Mouse (Mus musculus) heart, postnatal 0 days (tissue): Measurements from ENCODE around the gene Dnajc10. TPM values are rescaled to one million over a fixed set of nuclear protein-coding genes. Genes with fewer than 3 reads are reported as not detected.

Experiments
- ATAC-seq: fragments of 200-750 bp; cut with Nextera tagmentation; 2 replicates; pipeline ENCODE4 v1.8.0; 2017; ENCODE audit warnings: low read depth, moderate number of reproducible peaks, moderate library complexity; ENCODE audit not compliant: insufficient read depth
- DNase-seq: peaks from one replicate; pipeline ENCODE4 v3.0.0-alpha.2; 2016; ENCODE audit warnings: low spot score
- H3K27ac ChIP-seq: fragments of 300-500 bp; sonication (generic); 2 replicates; pipeline ENCODE4 v1.5.1; 2014; ENCODE audit warnings: low read depth, mild to moderate bottlenecking
- H3K27me3 ChIP-seq: fragments of 300-500 bp; sonication (generic); 2 replicates; pipeline ENCODE4 v1.6.1; 2014; ENCODE audit warnings: low read length, mixed read lengths; ENCODE audit not compliant: control insufficient read depth, insufficient read depth
- H3K36me3 ChIP-seq: fragments of 300-500 bp; sonication (generic); replicated peaks from 2 replicates; pipeline ENCODE4 v1.6.1; 2014; ENCODE audit warnings: low read length, mixed read lengths; ENCODE audit not compliant: control insufficient read depth, insufficient read depth
- H3K4me1 ChIP-seq: fragments of 300-500 bp; sonication (generic); 2 replicates; pipeline ENCODE4 v1.6.1; 2014; ENCODE audit warnings: antibody characterized with exemption; ENCODE audit not compliant: control insufficient read depth, insufficient read depth
- H3K4me2 ChIP-seq: fragments of 300-500 bp; sonication (generic); 2 replicates; pipeline ENCODE4 v1.6.1; 2014; ENCODE audit warnings: low read depth, mild to moderate bottlenecking, low read length, moderate library complexity
- H3K4me3 ChIP-seq: fragments of 300-500 bp; sonication (generic); 2 replicates; pipeline ENCODE4 v1.5.1; 2014; ENCODE audit warnings: low read depth, low read length
- H3K9ac ChIP-seq: fragments of 300-500 bp; sonication (generic); replicated peaks from 2 replicates; pipeline ENCODE4 v1.6.1; 2014; ENCODE audit warnings: low read depth, low read length, mixed read lengths
- H3K9me3 ChIP-seq: fragments of 300-500 bp; sonication (generic); replicated peaks from 2 replicates; pipeline ENCODE4 v1.6.1; 2016; ENCODE audit warnings: low read length; ENCODE audit not compliant: control insufficient read depth
- CTCF ChIP-seq: IDR thresholded peaks from 2 replicates; pipeline ENCODE4 v1.5.1; 2016; ENCODE audit warnings: antibody characterized with exemption, control low read depth, low read depth
- EP300 ChIP-seq: IDR thresholded peaks from 2 replicates; pipeline ENCODE4 v1.6.1; 2016; ENCODE audit warnings: antibody characterized with exemption, low read depth
- WGBS: fragments of 180-500 bp; shearing (Covaris S2); extraction: QIAGEN DNeasy Blood & Tissue Kit; methylation state at CpG from one replicate; pipeline ENCODE4 v1.1.7; 2014; 5-methylcytosine and 5-hydroxymethylcytosine counted together
- polyA plus RNA-seq: library from polyadenylated mRNA; unstranded; fragments of >200 nt; fragmentation: Nextera tagmentation; extraction: Ambion mirVana; gene quantifications from 2 replicates; pipeline ENCODE4 v1.2.1, GENCODE M21; 2015
- total RNA-seq: library from RNA; depleted of rRNA; stranded (reverse); fragments of >200 nt; gene quantifications from 2 replicates; pipeline ENCODE4 v1.2.3, GENCODE M21; 2014; ENCODE audit warnings: low replicate concordance; rRNA removed

Dnajc10 gene
- total and polyA plus RNA-seq, 2 experiments from 2014 or later: 30.8 to 45.2 TPM

DNA sequence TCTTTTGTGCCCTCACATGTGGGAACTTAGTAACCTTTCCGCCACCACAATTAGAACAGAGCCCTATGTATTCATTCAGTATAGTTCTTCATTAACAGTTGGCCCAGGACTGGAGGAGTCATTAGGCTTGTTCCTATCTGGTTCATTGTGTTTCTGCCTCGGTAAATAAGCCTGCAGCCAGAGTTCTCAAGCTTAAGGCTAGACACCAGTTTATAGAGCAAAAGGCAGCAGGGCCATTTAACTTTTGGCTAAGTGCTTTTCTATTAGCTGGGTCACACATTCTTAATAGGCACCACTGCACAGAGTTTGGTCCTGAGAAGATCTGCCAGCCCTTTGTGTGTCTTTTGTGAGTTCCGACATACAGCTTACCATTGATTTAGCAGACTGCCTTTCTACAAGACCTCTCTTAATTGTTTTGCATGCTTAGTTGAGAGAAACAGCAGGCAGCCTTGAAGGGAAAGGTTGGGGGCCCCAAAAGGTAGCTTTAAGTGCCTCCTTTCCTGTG lies 83.4 kb downstream of the Dnajc10 start:
- H3K27me3 ChIP-seq: no peaks in the 10 kb centered on the region
- no peaks in the 10 kb centered on the region for H3K9me3 ChIP-seq
- 45% methylated on average over 3 of the region's 3 CpGs for WGBS
- H3K27ac ChIP-seq: no peak overlapping the region
- ATAC-seq (no peak), DNase-seq (no peak)
- no peak overlapping the region for H3K4me2 ChIP-seq
- no peak overlapping the region for H3K4me3 ChIP-seq
- H3K36me3 ChIP-seq: no peaks in the 10 kb centered on the region
- no peak for TF ChIP-seq CTCF
- TF ChIP-seq EP300: no peak
- H3K4me1 ChIP-seq: no peaks in the 10 kb centered on the region; the same call in 1 of the 2 replicates
- no peak overlapping the region for H3K9ac ChIP-seq

Other genes starting within 250 kb of the Dnajc10 start
- gene Pde1a, start 186.0 kb upstream of the Dnajc10 start, total RNA-seq: 7.6 and 12.8 TPM in 2 replicates
- gene Pde1a, start 186.0 kb upstream of the Dnajc10 start, polyA plus RNA-seq: 12.9 and 13.7 TPM in 2 replicates
- not detected in 2 replicates for gene Prdx6b, start 23.0 kb upstream of the Dnajc10 start, total RNA-seq
- not detected in 2 replicates for gene Prdx6b, start 23.0 kb upstream of the Dnajc10 start, polyA plus RNA-seq
- gene Frzb, start 132.2 kb downstream of the Dnajc10 start, total RNA-seq: 4.3 and 6.0 TPM in 2 replicates
- gene Frzb, start 132.2 kb downstream of the Dnajc10 start, polyA plus RNA-seq: 5.0 TPM in 2 replicates